Mouse (Mus musculus): Measurements from ENCODE around the gene Cd99l2.

GRCm38 (mm10) chrX:71492634-71493278 lies at the start of gene Cd99l2:
- TF ChIP-seq TAL1 (IDR thresholded peaks at IDR 0.05; ENCODE audit: low read length) = no peak
- no peak for TF ChIP-seq GATA1 (IDR thresholded peaks at IDR 0.05; ENCODE audit: low read length)

Data from erythroblast, embryonic 14.5 days (primary cell).